Mouse (Mus musculus) gastrocnemius, adult 2 months (tissue): ENCODE measurements at regions not wholly inside any gene's neighbourhood (a gene's known extent, or its start where the extent isn't known, plus 50 kb on each side); places are given as distances from the start of the nearest gene placed in this dataset.

Experiments used
- DNase-seq: peaks from one replicate; pipeline ENCODE4 v3.0.0; 2022
- H3K27ac ChIP-seq: fragments of 200-600 bp; 2 replicates; pipeline ENCODE4 v1.8.1; 2022; ENCODE audit warnings: mild to moderate bottlenecking
- H3K4me3 ChIP-seq: fragments of 200-600 bp; 2 replicates; pipeline ENCODE4 v1.8.1; 2022; ENCODE audit warnings: mild to moderate bottlenecking, moderate library complexity
- CTCF ChIP-seq: fragments of 200-600 bp; IDR thresholded peaks from 2 replicates; pipeline ENCODE4 v1.8.1; 2022; ENCODE audit warnings: antibody characterized with exemption, mild to moderate bottlenecking, moderate library complexity
- intact Hi-C: fragments of 180-260 bp; cut with DNase I; formaldehyde crosslinking; loops from one replicate; pipeline ENCODE4 v1.15.1; 2025

- TF ChIP-seq CTCF: no peak
These were observed 58.1 kb upstream of the Tenm3 start for GRCm38 (mm10) chr8:48901668-48902406.

DNA sequence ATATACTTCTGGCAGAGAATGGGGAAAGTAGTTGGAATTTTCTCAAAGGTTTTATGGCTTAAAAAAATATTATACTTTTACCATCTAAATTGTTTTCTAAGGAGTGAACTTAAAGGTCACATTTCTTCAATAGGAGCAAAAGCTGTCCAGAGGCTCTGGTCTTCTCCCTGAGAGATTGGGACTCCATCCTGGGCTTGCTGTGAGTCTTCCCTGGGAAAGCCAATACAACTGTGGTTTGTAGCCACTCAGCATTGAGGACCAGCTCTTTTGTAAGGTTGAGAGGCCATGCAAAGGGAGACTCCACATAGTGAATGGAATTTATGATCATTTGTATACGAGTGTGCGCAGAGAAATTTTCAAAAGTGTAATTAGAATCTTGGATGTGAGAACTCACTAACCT lies 52.9 kb upstream of the Tenm3 start:
- TF ChIP-seq CTCF: no peak
- intact Hi-C loops: no loop called here
- DNase-seq: no peak
- Histone ChIP-seq H3K4me3 (no peak overlapping the region), H3K27ac (no peak overlapping the region)

More at GRCm38 (mm10) chr8:48901668-48902406, 58.1 kb upstream of the Tenm3 start:
- Histone ChIP-seq H3K27ac (no peak overlapping the region), H3K4me3 (no peak overlapping the region)
- intact Hi-C loops: no loop called here
- no peak for DNase-seq

DNA sequence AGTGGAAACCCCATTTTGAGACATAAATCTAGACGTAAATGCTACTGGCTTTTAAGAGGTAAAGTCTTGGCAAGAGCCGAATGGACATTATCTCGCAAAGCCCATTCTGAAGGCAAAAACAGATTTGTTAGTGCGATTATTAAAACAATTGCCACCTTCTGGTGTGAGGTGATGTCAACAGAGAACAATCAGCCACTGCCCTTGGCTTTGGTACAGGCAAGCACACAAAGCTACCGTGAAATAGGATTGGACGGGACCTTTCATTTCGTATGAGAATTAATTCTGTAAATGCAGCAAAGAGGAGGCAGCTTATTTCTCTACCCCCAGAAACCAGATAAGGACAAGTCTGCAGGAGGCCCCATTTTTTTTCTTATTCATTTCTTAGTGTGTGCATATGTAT lies 52.5 kb upstream of the Tenm3 start:
- no peak overlapping the region for H3K4me3 ChIP-seq
- no peak overlapping the region for H3K27ac ChIP-seq
- intact Hi-C loops: no loop called here
- TF ChIP-seq CTCF: no peak
- no peak for DNase-seq

DNA sequence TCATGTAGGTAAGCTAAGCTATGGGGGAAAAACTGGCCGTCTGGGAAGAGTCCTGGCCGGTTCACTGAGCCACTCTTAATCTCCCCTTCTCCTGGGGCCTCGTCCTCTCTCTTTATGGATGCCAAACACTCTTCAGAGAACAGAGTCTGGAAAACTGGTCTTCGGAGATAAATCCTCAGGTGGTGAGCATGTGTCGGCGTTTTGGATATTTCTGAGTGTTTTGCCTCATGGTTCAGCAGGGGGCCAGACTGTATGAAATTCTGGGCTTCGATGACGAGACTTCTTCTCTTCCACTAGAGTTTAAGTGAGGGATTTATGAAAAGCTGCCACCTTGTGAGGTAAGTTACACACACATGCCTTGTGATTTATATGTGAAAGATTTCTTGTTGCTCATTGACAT lies 51.8 kb upstream of the Tenm3 start:
- no peak for DNase-seq
- no peak overlapping the region for H3K4me3 ChIP-seq
- no peak for TF ChIP-seq CTCF
- intact Hi-C loops: no loop called here
- H3K27ac ChIP-seq: no peak overlapping the region
